Mouse (Mus musculus) limb, embryonic 11.5 days (tissue): ENCODE data around the gene Vdac1. TPM values are rescaled to one million over a fixed set of nuclear protein-coding genes. Genes with fewer than 3 reads are reported as not detected.

ENCODE experiments used
- polyA plus RNA-seq: library from polyadenylated mRNA; unstranded; fragments of >200 nt; fragmentation: Nextera tagmentation; extraction: Ambion mirVana; gene quantifications from 2 replicates; pipeline ENCODE4 v1.2.1, GENCODE M21; 2014

Vdac1 gene
- polyA plus RNA-seq, 1 experiment from 2014 or later, result 191 TPM

Other genes with a start within 250 kb of the Vdac1 start
- gene Olfr1373, start 215.3 kb upstream of the Vdac1 start, polyA plus RNA-seq, result not detected in 2 replicates
- not detected in 2 replicates for gene Olfr1371, start 146.9 kb upstream of the Vdac1 start, polyA plus RNA-seq
- 915 and 1,008 TPM in 2 replicates for gene Skp1a, start 128.9 kb upstream of the Vdac1 start, polyA plus RNA-seq
- 19.4 and 20.8 TPM in 2 replicates for gene Tcf7, start 77.8 kb upstream of the Vdac1 start, polyA plus RNA-seq
- 173 and 176 TPM in 2 replicates for gene 9530068E07Rik, start 35.6 kb downstream of the Vdac1 start, polyA plus RNA-seq